Mouse (Mus musculus): ENCODE results near the gene Pum3.
"Not testable (repeated sequence)": the region's sequence is repeated elsewhere in the genome, so short reads cannot be mapped to it uniquely, and the experiment has no call there.

The Pum3 gene

GRCm38 (mm10) chr19:27394341-27394990 lies 35.2 kb downstream of the Pum3 start:
- DNase-seq (ENCODE audit: low read depth, low spot score), result no peak

GRCm38 (mm10) chr19:27392431-27392830 lies 37.2 kb downstream of the Pum3 start:
- no peak for DNase-seq (ENCODE audit: low read depth, low spot score)

GRCm38 (mm10) chr19:27391344-27391743 lies 38.3 kb downstream of the Pum3 start:
- no peak for DNase-seq (ENCODE audit: low read depth, low spot score)

GRCm38 (mm10) chr19:27389566-27389965 lies 40.1 kb downstream of the Pum3 start:
- DNase-seq (ENCODE audit: low read depth, low spot score), result not testable (repeated sequence)

GRCm38 (mm10) chr19:27385304-27385703 lies 44.3 kb downstream of the Pum3 start:
- no peak for DNase-seq (ENCODE audit: low read depth, low spot score)

GRCm38 (mm10) chr19:27383266-27383665 lies 46.4 kb downstream of the Pum3 start:
- DNase-seq (ENCODE audit: low read depth, low spot score), result no peak

- DNase-seq (ENCODE audit: low read depth, low spot score), result no peak
Measured at GRCm38 (mm10) chr19:27382131-27382530, 47.5 kb downstream of the Pum3 start.

- DNase-seq (ENCODE audit: low read depth, low spot score), result no peak
Measured at GRCm38 (mm10) chr19:27379712-27380401, 49.8 kb downstream of the Pum3 start.

GRCm38 (mm10) chr19:27370784-27371183 lies 58.8 kb downstream of the Pum3 start:
- no peak for DNase-seq (ENCODE audit: low read depth, low spot score)

GRCm38 (mm10) chr19:27370174-27370573 lies 59.5 kb downstream of the Pum3 start:
- DNase-seq (ENCODE audit: low read depth, low spot score), result no peak

GRCm38 (mm10) chr19:27369461-27370135 lies 60.0 kb downstream of the Pum3 start:
- DNase-seq (ENCODE audit: low read depth, low spot score), result no peak

GRCm38 (mm10) chr19:27366113-27366746 lies 63.4 kb downstream of the Pum3 start:
- no peak for DNase-seq (ENCODE audit: low read depth, low spot score)

GRCm38 (mm10) chr19:27364521-27364931 lies 65.1 kb downstream of the Pum3 start:
- peak; percentile 71 for DNase-seq (ENCODE audit: low read depth, low spot score)

GRCm38 (mm10) chr19:27363891-27364290 lies 65.7 kb downstream of the Pum3 start:
- no peak for DNase-seq (ENCODE audit: low read depth, low spot score)

- no peak for DNase-seq (ENCODE audit: low read depth, low spot score)
Measured at GRCm38 (mm10) chr19:27360381-27360780, 69.2 kb downstream of the Pum3 start.

- no peak for DNase-seq (ENCODE audit: low read depth, low spot score)
Measured at GRCm38 (mm10) chr19:27351700-27352099, 77.9 kb downstream of the Pum3 start.

- DNase-seq (ENCODE audit: low read depth, low spot score), result no peak
Measured at GRCm38 (mm10) chr19:27346501-27346900, 83.1 kb downstream of the Pum3 start.
